ENCODE assay signal across 9 mouse cellular contexts in genomic region chr3:123322147-123322546, GRCm38 (mm10). TPM values are rescaled to one million over a fixed set of nuclear protein-coding genes. Genes with fewer than 3 reads are reported as not detected.
DNase-seq lines count a peak whose midpoint lies in the region; ATAC-seq lines count a peak whose summit lies in the region.
"Had no signal": no experiment of that assay in that cellular context is flagged by ENCODE, and none has a peak within 500 bp of the region (broad histone marks: within the 10 kb centered on the region; RNA-seq: fewer than 3 reads in every experiment).

No protein-coding gene starts in this region.

- no peak overlapping the region for H3K4me2 ChIP-seq in limb, embryonic 11.5 days (ENCODE audit: low read depth, severe bottlenecking)

- H3K27me3 ChIP-seq in limb, embryonic 11.5 days (ENCODE audit: control insufficient read depth, insufficient read depth, low read length), result no peaks in the 10 kb centered on the region
- no peaks in the 10 kb centered on the region for H3K27me3 ChIP-seq in limb, embryonic 10.5 days (ENCODE audit: low read depth, poor library complexity, severe bottlenecking)
- H3K27me3 ChIP-seq: megakaryocyte, embryonic 14.5 days had no signal

- H3K4me3 ChIP-seq in limb, embryonic 11.5 days (ENCODE audit: low read depth, low read length), result no peak overlapping the region
- H3K4me3 ChIP-seq in limb, embryonic 10.5 days, result no peak overlapping the region
- H3K4me3 ChIP-seq: megakaryocyte, embryonic 14.5 days had no signal

- no peaks in the 10 kb centered on the region for H3K36me3 ChIP-seq in limb, embryonic 11.5 days (ENCODE audit: control insufficient read depth, insufficient read depth, low read length)
- no peaks in the 10 kb centered on the region for H3K36me3 ChIP-seq in limb, embryonic 10.5 days

- no peaks in the 10 kb centered on the region for H3K4me1 ChIP-seq in limb, embryonic 11.5 days (ENCODE audit: control insufficient read depth, insufficient read depth, low read length)
- H3K4me1 ChIP-seq in limb, embryonic 10.5 days, result no peaks in the 10 kb centered on the region

- no peak overlapping the region for H3K27ac ChIP-seq in limb, embryonic 11.5 days (replicated peaks; ENCODE audit: low read depth, low read length)
- H3K27ac ChIP-seq in limb, embryonic 10.5 days, result no peak overlapping the region

- ATAC-seq in limb, embryonic 11.5 days (ENCODE audit: insufficient number of reproducible peaks, low FRiP score, low TSS enrichment, low read depth), result no peak
- peak; percentile 37 to 56; a peak in 1 of 4 replicates for ATAC-seq in hematopoietic stem cell, adult 5-6 weeks (replicated peaks in 1 of 2; ENCODE audit: insufficient read depth in 1 of 2, low FRiP score in 2 of 2, low TSS enrichment in 1 of 2, low read depth in 1 of 2, poor library complexity in 2 of 2, severe bottlenecking in 2 of 2)
- 0 out of 2 replicates have a peak, but pooled peaks have one; percentile 13 for ATAC-seq in monocyte, adult 5-6 weeks (replicated peaks; ENCODE audit: insufficient number of reproducible peaks, low FRiP score, low TSS enrichment, poor library complexity, severe bottlenecking)

- 40% methylated on average over 1 of the region's 1 CpGs for WGBS in limb, embryonic 11.5 days
- WGBS in limb, embryonic 10.5 days, result 32% methylated on average over 1 of the region's 1 CpGs

- H3K9me3 ChIP-seq in limb, embryonic 11.5 days (ENCODE audit: control insufficient read depth, low read length), result no peaks in the 10 kb centered on the region
- no peaks in the 10 kb centered on the region for H3K9me3 ChIP-seq in limb, embryonic 10.5 days (replicated peaks)
- H3K9me3 ChIP-seq: megakaryocyte, embryonic 14.5 days had no signal

- H3K9ac ChIP-seq in limb, embryonic 11.5 days (ENCODE audit: low read length), result no peak overlapping the region

- peak; percentile 1 for DNase-seq in cerebellum, adult 11 months
- no peak for DNase-seq in cerebellum, adult 9-11 months
- DNase-seq in limb, embryonic 11.5 days (ENCODE audit: low spot score), result peak; percentile 24
- no peak for DNase-seq in limb, embryonic 10.5 days (ENCODE audit: low spot score)
- DNase-seq in c-Kit-positive CD71-negative TER-119-negative erythroid progenitor cells, embryonic 14.5 days (ENCODE audit: low read depth), result peak; percentile 43
- DNase-seq in frontal cortex, postnatal 10 days (ENCODE audit: low spot score in 2 of 2), result no peak

RNA-seq across cellular contexts. Expression of gene Sec24d, which starts 54.9 kb away (rescaled TPM):
- polyA plus RNA-seq in limb, embryonic 11.5 days (2014; fragmentation: Nextera tagmentation; extraction: Ambion mirVana), result 29.3 and 29.4 TPM in 2 replicates
- polyA plus RNA-seq in limb, embryonic 10.5 days (2016; fragmentation: Nextera tagmentation; extraction: Ambion mirVana), result 12.5 and 19.4 TPM in 2 replicates
- total RNA-seq in hematopoietic stem cell, adult 5-6 weeks (2017), result 19.0 and 22.5 TPM in 2 replicates
- 4.2 to 14.4 TPM (median 7.1 TPM) in 3 replicates for total RNA-seq in monocyte, adult 5-6 weeks (2017)

Comparison
In these comparisons a context has a peak if more than half of its experiments do, and no peak if none do; other contexts are left out.
1. DNase-seq: peak in cerebellum, adult 11 months (single experiment), limb, embryonic 11.5 days (single experiment) and c-Kit-positive CD71-negative TER-119-negative erythroid progenitor cells, embryonic 14.5 days (single experiment); none in cerebellum, adult 9-11 months (single experiment), limb, embryonic 10.5 days (single experiment) and frontal cortex, postnatal 10 days (0 of 2).